Mouse (Mus musculus) T-cell, adult 2 months (primary cell): ENCODE results near the gene Nepn.
"Not testable (repeated sequence)": the region's sequence is repeated elsewhere in the genome, so short reads cannot be mapped to it uniquely, and the experiment has no call there.

Source experiments
- DNase-seq: peaks from one replicate; pipeline ENCODE4 v3.0.0; 2022; ENCODE audit warnings: low spot score

The Nepn gene

GRCm38 (mm10) chr10:52388922-52389430 lies at the start of gene Nepn:
Gene Nepn, plus strand, starts transcription at chr10:52388972.
- no peak for DNase-seq

GRCm38 (mm10) chr10:52343324-52343723 lies 45.4 kb upstream of the Nepn start:
- DNase-seq: not testable (repeated sequence)

GRCm38 (mm10) chr10:52353184-52353583 lies 35.6 kb upstream of the Nepn start:
- DNase-seq: no peak

DNA sequence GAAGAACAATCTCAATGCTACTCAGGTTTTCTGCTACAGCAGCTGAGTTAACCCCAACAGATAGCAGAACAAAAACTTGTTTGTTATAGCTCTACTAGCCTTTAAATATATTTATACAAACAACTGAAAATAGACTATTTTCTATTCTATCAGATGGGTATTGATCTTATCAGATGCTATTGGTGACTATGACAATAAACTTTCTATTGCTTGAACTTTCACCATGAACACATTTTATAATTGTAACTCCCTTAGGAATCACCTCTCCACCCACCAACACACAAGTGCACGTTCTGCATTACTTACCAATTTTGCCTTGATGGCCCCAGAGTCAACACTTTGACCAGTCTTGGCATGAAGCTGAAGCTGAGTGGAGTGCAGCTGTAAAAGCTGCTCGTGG lies 30.3 kb upstream of the Nepn start, which contains the start of gene Gm26741:
Gene Gm26741 (plus strand): TSS at position 301 of the 400 bp plus-strand sequence.
- no peak for DNase-seq

- no peak for DNase-seq
These were observed 28.5 kb upstream of the Nepn start for GRCm38 (mm10) chr10:52360241-52360735.

DNA sequence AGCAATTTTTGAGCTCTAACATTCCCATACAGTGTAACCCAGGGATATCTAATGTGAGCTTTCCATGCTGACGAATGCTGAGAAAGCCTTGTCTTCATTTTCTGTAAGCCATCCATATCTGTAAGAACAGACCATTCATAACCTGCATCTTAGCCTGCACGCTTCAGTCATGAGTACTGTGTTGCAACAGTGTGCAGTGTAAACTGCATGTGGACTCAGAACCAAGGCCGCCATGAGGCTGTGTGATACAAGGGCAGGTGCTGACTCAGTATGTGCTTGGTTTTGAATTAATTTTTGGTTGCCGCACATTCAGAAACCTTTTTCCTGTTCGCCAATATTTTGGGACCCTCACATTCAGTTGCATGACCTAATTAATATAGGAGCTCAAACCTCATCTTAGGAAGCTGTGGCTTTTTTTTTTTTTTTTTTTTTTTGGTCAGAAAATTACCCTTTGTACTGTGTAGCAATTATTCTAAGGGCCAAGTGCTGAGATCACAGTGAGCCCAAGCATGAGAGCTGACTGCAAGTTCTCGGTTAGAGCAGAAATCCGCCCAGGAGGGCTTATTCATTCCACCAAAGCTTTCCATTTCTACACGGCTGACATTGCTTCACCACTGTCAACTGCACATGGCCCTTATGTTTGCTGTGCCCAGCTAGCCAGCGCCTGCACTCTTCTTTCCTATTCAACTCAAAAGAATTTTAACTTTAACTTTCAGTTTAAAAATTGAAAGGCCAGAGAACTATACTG lies 27.7 kb upstream of the Nepn start:
- no peak for DNase-seq

GRCm38 (mm10) chr10:52368376-52368775 lies 20.4 kb upstream of the Nepn start:
- no peak for DNase-seq

- no peak for DNase-seq
These were observed 14.9 kb upstream of the Nepn start for GRCm38 (mm10) chr10:52373834-52374233.

GRCm38 (mm10) chr10:52374651-52375050 lies 14.1 kb upstream of the Nepn start:
- DNase-seq: no peak

GRCm38 (mm10) chr10:52376422-52376821 lies 12.3 kb upstream of the Nepn start:
- DNase-seq: no peak

- DNase-seq: no peak
These were observed 11.0 kb upstream of the Nepn start for GRCm38 (mm10) chr10:52377813-52378212.

DNA sequence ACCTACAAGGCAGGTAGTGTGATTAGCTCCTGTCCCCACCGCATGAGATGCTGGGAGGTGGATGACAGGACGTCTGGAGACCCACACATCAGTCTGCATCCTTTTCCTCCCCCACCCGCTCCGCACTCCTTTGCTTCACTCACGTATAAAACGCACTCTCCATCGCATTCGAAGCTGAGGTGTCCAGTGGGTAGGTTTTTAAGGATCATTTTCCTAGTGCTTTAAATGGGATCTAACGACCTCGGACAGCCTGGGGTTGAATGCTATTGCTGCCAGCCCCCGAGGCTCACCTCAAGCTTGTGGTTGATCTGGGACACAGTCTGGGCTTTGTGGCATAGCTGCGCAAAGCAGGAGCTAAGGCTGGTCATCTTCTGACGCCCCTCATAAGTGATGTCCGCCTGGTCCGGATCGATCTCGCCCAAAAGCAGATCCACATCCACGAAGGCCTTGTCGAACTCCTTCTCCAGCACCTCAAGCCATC lies 7.4 kb upstream of the Nepn start:
- peak; percentile 13 for DNase-seq

- DNase-seq: peak; percentile 98
These were observed 6.8 kb upstream of the Nepn start, which contains the start of gene Gopc for GRCm38 (mm10) chr10:52381845-52382591. Gene Gopc, minus strand, starts transcription at chr10:52382124.

DNA sequence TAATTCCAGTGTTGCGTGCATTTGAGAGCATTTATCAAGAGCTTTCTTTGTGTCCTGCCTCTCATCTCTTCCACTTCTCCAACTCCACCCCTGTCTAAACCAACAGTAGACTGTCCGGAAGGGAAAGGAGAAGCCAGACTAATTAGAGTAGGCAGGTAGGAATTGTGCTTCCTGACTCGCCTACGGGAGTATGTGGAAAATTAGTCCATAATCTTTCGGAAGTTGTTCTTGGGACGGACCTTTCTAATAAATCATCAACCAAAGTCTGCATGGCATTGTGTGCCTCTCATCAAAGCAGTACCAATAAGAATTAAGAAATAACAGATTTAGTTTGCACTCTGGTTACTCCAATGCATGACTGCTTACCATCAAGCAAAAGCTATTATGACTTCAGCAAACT lies 5.8 kb upstream of the Nepn start:
- DNase-seq: no peak

DNA sequence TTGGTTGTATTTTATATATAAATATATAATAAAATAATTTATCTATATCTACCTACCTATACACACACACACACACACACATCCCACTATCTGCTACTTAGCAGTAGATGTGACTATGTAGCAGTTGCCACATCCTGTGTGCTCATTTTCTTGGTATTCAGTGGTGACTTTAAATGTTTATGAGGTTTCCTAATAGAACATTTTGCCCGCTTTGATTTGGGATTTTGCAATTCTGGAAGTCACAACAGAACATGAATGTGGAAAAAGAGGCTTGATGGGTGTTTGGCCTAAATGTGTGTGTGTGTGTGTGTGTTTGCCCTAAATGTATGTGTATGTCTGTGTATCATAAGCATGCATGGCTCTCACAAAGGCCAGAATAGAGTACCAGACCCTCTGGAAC lies 5.2 kb upstream of the Nepn start:
- DNase-seq: no peak

GRCm38 (mm10) chr10:52384823-52385610 lies 3.8 kb upstream of the Nepn start:
- DNase-seq: peak; percentile 31

GRCm38 (mm10) chr10:52387192-52387591 lies 1.6 kb upstream of the Nepn start:
- DNase-seq: no peak

DNA sequence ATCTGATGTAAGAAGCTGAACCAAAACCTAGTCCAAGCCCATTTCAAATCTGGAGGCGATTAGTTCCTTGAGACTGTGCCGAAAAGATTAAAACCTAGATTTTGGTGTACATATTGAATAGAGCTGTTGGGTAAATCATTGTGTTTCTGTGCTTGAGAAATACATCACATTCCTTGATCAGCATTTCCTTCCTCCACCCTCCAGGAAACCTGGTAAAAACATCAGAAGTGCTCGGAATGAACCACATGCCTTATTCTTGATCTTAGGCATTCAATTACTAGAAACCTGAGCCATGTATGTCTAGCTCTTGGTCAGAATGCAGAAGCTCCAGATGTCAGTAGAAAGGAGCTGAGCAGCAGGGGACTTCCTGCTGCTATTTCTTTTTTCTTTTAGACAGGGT lies 666 bp downstream of the Nepn start:
- DNase-seq: no peak

- no peak for DNase-seq
These were observed 2.4 kb downstream of the Nepn start for GRCm38 (mm10) chr10:52391208-52391607.

DNA sequence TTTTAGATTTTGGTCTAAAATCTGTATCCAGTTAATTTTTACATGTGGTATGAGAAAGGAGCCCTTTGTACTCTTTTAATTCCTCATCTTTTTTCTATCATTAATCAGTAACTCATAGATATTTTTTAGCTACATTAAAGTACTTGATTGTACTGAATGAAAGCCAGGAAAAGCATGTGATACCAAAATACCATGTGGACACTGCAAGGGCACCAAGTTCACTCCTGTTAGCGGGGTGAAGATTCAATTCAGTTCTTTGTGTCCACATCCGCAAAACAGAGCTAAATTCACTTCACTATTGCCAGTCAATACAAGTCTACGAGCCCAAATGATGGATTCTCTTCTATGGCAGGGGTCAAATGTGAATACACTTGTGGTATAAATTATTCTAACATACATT lies 7.9 kb downstream of the Nepn start:
- no peak for DNase-seq

GRCm38 (mm10) chr10:52398715-52399114 lies 9.9 kb downstream of the Nepn start:
- DNase-seq: no peak

DNA sequence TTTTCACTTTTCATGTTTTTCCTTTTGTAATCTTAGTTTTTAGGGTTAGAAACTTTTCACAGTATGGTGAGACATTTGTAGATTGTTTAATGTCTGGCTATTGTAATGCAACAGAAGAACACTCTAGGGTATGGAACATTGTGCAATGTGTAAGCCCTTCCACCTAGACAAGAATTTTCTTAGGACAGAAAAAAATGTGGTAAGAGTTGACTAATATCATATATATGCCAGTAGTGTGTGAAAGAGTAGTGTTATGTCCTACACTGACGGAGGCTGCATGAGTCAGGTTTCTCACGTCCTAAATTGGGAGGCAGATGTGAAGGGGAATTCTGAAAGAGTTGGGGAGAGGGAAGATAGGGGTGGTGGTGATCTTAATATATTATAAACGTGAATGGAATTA lies 10.9 kb downstream of the Nepn start:
- no peak for DNase-seq
